8 mouse cellular contexts compared by ENCODE assay signal in genomic region chr15:94214440-94214839, GRCm38 (mm10).
DNase-seq lines count a peak whose midpoint lies in the region; ATAC-seq lines count a peak whose summit lies in the region.

No protein-coding gene starts in this region.

- WGBS in hindbrain, embryonic 11.5 days, result 44% methylated on average over 9 of the region's 9 CpGs
- WGBS in hindbrain, embryonic 12.5 days, result 39% methylated on average over 9 of the region's 9 CpGs
- 18% methylated on average over 9 of the region's 9 CpGs for WGBS in embryonic facial prominence, embryonic 14.5 days

- no peak for ATAC-seq in hindbrain, embryonic 11.5 days (ENCODE audit: low FRiP score)
- ATAC-seq in hindbrain, embryonic 12.5 days (ENCODE audit: low FRiP score), result no peak
- ATAC-seq in embryonic facial prominence, embryonic 14.5 days (ENCODE audit: low read depth), result peak; percentile 37; the same call in 1 of the 2 replicates
- ATAC-seq in megakaryocyte progenitor cell, adult 5-6 weeks (replicated peaks; ENCODE audit: poor library complexity), result peak; percentile 87

- peak; percentile 38 for DNase-seq in hindbrain, embryonic 11.5 days (ENCODE audit: low spot score)
- peak; percentile 61 for DNase-seq in CD4-positive, CD25-positive, alpha-beta regulatory T cell, adult 2 months (ENCODE audit: low read depth, low spot score)
- peak; percentile 74 for DNase-seq in embryonic facial prominence, embryonic 14.5 days (ENCODE audit: low spot score)
- DNase-seq in gastrocnemius, adult 18-20 months (ENCODE audit: low spot score), result no peak
- no peak for DNase-seq in lung, postnatal 25 days (ENCODE audit: low spot score)
- DNase-seq in gastrocnemius, postnatal 25 days, result no peak

- H3K27ac ChIP-seq in hindbrain, embryonic 11.5 days (ENCODE audit: low read depth, low read length), result no peak overlapping the region
- H3K27ac ChIP-seq in hindbrain, embryonic 12.5 days, result no peak overlapping the region
- H3K27ac ChIP-seq in embryonic facial prominence, embryonic 14.5 days (replicated peaks; ENCODE audit: low read depth, low read length), result 0 out of 2 replicates have a peak overlapping the region, but pooled peaks have one; percentile 22

- H3K9ac ChIP-seq in hindbrain, embryonic 11.5 days (ENCODE audit: low read depth, low read length), result no peak overlapping the region
- H3K9ac ChIP-seq in hindbrain, embryonic 12.5 days, result no peak overlapping the region
- H3K9ac ChIP-seq in embryonic facial prominence, embryonic 14.5 days (ENCODE audit: low read depth, low read length), result no peak overlapping the region

- H3K9me3 ChIP-seq in hindbrain, embryonic 11.5 days (ENCODE audit: control insufficient read depth, low read length), result no peaks in the 10 kb centered on the region
- H3K9me3 ChIP-seq in hindbrain, embryonic 12.5 days (replicated peaks), result no peaks in the 10 kb centered on the region
- peaks cover 5% of the 10 kb centered on the region; the same call in 1 of the 2 replicates for H3K9me3 ChIP-seq in embryonic facial prominence, embryonic 14.5 days (ENCODE audit: control insufficient read depth, low read length)

- no peak overlapping the region for H3K4me3 ChIP-seq in hindbrain, embryonic 11.5 days (ENCODE audit: low read depth, low read length)
- H3K4me3 ChIP-seq in hindbrain, embryonic 12.5 days, result no peak overlapping the region
- no peak overlapping the region for H3K4me3 ChIP-seq in embryonic facial prominence, embryonic 14.5 days (ENCODE audit: low read depth, low read length)

- H3K27me3 ChIP-seq in hindbrain, embryonic 11.5 days (ENCODE audit: control insufficient read depth, insufficient read depth, low read length), result no peaks in the 10 kb centered on the region
- no peaks in the 10 kb centered on the region for H3K27me3 ChIP-seq in hindbrain, embryonic 12.5 days
- no peaks in the 10 kb centered on the region for H3K27me3 ChIP-seq in embryonic facial prominence, embryonic 14.5 days (replicated peaks; ENCODE audit: control insufficient read depth, insufficient read depth, low read length)

- H3K36me3 ChIP-seq in hindbrain, embryonic 11.5 days (ENCODE audit: control insufficient read depth, insufficient read depth, low read length), result no peaks in the 10 kb centered on the region
- H3K36me3 ChIP-seq in hindbrain, embryonic 12.5 days, result no peaks in the 10 kb centered on the region
- no peaks in the 10 kb centered on the region for H3K36me3 ChIP-seq in embryonic facial prominence, embryonic 14.5 days (ENCODE audit: control insufficient read depth, insufficient read depth, low read length)

- H3K4me1 ChIP-seq in hindbrain, embryonic 11.5 days (replicated peaks; ENCODE audit: control insufficient read depth, insufficient read depth, low read length), result no peaks in the 10 kb centered on the region
- H3K4me1 ChIP-seq in hindbrain, embryonic 12.5 days, result 0 out of 2 replicates have a peak, but pooled peaks cover 5% of the 10 kb centered on the region
- H3K4me1 ChIP-seq in embryonic facial prominence, embryonic 14.5 days (ENCODE audit: control insufficient read depth, insufficient read depth, low read length), result peaks cover 9% of the 10 kb centered on the region

- no peak overlapping the region for H3K4me2 ChIP-seq in hindbrain, embryonic 11.5 days (replicated peaks; ENCODE audit: low read depth, low read length)
- no peak overlapping the region for H3K4me2 ChIP-seq in hindbrain, embryonic 12.5 days (replicated peaks)
- peak overlapping the region; percentile 28 for H3K4me2 ChIP-seq in embryonic facial prominence, embryonic 14.5 days (ENCODE audit: low read depth, low read length)

Comparison
In these comparisons a context has a peak if more than half of its experiments do, and no peak if none do; other contexts are left out.
1. ATAC-seq: peak in embryonic facial prominence, embryonic 14.5 days (single experiment) and megakaryocyte progenitor cell, adult 5-6 weeks (single experiment); none in hindbrain, embryonic 11.5 days (single experiment) and hindbrain, embryonic 12.5 days (single experiment).
2. DNase-seq: peak in hindbrain, embryonic 11.5 days (single experiment), CD4-positive, CD25-positive, alpha-beta regulatory T cell, adult 2 months (single experiment) and embryonic facial prominence, embryonic 14.5 days (single experiment); none in gastrocnemius, adult 18-20 months (single experiment), lung, postnatal 25 days (single experiment) and gastrocnemius, postnatal 25 days (single experiment).